Mouse (Mus musculus) hindbrain, embryonic 10.5 days (tissue): Measurements from ENCODE around the gene Dvl2. TPM values are rescaled to one million over a fixed set of nuclear protein-coding genes. Genes with fewer than 3 reads are reported as not detected.

Source experiments
- DNase-seq: peaks from one replicate; pipeline ENCODE4 v3.0.0-alpha.2; 2017; ENCODE audit warnings: low spot score
- H3K27ac ChIP-seq: fragments of 300-500 bp; sonication (generic); 2 replicates; pipeline ENCODE4 v1.5.1; 2016; ENCODE audit warnings: mild to moderate bottlenecking, moderate library complexity
- H3K27me3 ChIP-seq: fragments of 300-500 bp; sonication (generic); 2 replicates; pipeline ENCODE4 v1.6.1; 2016; ENCODE audit warnings: mild to moderate bottlenecking; ENCODE audit not compliant: poor library complexity, insufficient read depth, severe bottlenecking
- H3K36me3 ChIP-seq: fragments of 300-500 bp; sonication (generic); 2 replicates; pipeline ENCODE4 v1.6.1; 2016; ENCODE audit warnings: mild to moderate bottlenecking, moderate library complexity
- H3K4me1 ChIP-seq: fragments of 300-500 bp; sonication (generic); replicated peaks from 2 replicates; pipeline ENCODE4 v1.6.1; 2016; ENCODE audit warnings: mild to moderate bottlenecking
- H3K4me3 ChIP-seq: fragments of 300-500 bp; sonication (generic); 2 replicates; pipeline ENCODE4 v1.5.1; 2016; ENCODE audit warnings: mild to moderate bottlenecking, moderate library complexity
- H3K9me3 ChIP-seq: fragments of 300-500 bp; sonication (generic); 2 replicates; pipeline ENCODE4 v1.6.1; 2016; ENCODE audit warnings: mild to moderate bottlenecking, moderate library complexity
- WGBS: fragments of 180-500 bp; shearing (Covaris S2); methylation state at CpG from one replicate; pipeline ENCODE4 v1.1.7; 2016; 5-methylcytosine and 5-hydroxymethylcytosine counted together
- microRNA counts: library from miRNA; unstranded; fragments of <30 nt; microRNA quantifications from one replicate; lab custom pipeline; 2017
- polyA plus RNA-seq: library from polyadenylated mRNA; unstranded; fragments of >200 nt; fragmentation: Nextera tagmentation; extraction: Ambion mirVana; gene quantifications from 2 replicates; pipeline ENCODE4 v1.2.1, GENCODE M21; 2016

The Dvl2 gene
- polyA plus RNA-seq, 1 experiment from 2014 or later: 51.8 TPM

DNA sequence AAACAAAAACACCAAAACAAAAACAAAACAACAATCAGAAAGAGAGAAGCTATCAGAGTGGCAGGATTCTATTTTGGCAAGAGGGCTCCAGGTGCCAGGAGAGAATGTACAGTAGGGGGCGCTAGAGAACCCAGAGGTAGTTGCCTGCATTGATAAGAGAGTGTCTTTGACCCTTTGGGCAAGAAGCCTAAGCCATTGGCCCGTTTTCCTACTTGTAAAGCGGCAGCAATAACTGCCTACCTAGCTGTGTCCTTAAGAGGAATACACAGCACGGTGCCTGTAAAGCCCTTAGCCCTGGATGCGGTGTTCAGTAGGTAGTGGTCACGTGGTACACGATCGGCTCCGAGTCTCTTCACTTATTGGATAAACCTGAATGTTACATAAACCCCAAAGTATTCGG lies 49.4 kb downstream of the Dvl2 start:
- Histone ChIP-seq H3K4me3 (no peak overlapping the region), H3K27me3 (peaks cover 2% of the 10 kb centered on the region; the same call in 1 of the 2 replicates), H3K9me3 (no peaks in the 10 kb centered on the region), H3K27ac (no peak overlapping the region), H3K4me1 (peaks cover 11% of the 10 kb centered on the region), H3K36me3 (peaks cover 2% of the 10 kb centered on the region)
- 66% methylated on average over 10 of the region's 10 CpGs for WGBS
- DNase-seq: no peak

DNA sequence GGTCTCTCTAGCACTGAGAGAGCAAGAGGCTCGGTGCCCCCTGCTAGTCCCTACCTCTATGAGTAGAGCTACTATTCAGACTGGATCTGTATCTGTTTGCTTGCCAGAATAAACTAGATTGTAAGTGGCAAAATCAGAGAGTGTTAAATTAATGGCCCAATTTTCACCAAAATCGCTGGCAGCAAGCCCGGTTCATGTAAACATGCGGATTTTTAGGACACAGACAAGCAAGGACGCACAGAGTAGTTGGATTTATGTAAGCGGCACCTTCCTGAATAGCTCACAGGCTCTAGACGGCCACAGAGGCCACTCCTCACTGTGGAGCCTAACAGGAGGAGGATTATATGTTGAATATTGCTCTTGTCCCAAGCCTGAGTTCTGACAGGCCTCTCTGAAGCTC lies 52.8 kb downstream of the Dvl2 start:
- Histone ChIP-seq H3K27ac (no peak overlapping the region), H3K27me3 (peaks cover 7% of the 10 kb centered on the region), H3K36me3 (no peaks in the 10 kb centered on the region), H3K4me3 (no peak overlapping the region), H3K4me1 (peaks cover 22% of the 10 kb centered on the region), H3K9me3 (no peaks in the 10 kb centered on the region)
- 84% methylated on average over 7 of the region's 7 CpGs for WGBS
- no peak for DNase-seq

GRCm38 (mm10) chr11:70053898-70054570 lies 53.6 kb downstream of the Dvl2 start, which contains the start of gene Asgr1:
TSS of gene Asgr1 (plus strand) at chr11:70054085.
- no peak for DNase-seq
- Histone ChIP-seq H3K36me3 (no peaks in the 10 kb centered on the region), H3K4me1 (peaks cover 22% of the 10 kb centered on the region), H3K27ac (no peak within 1 kb of the TSS), H3K27me3 (peaks cover 7% of the 10 kb centered on the region), H3K9me3 (no peaks in the 10 kb centered on the region), H3K4me3 (no peak within 1 kb of the TSS)
- 84% methylated on average over 10 of the region's 10 CpGs for WGBS

DNA sequence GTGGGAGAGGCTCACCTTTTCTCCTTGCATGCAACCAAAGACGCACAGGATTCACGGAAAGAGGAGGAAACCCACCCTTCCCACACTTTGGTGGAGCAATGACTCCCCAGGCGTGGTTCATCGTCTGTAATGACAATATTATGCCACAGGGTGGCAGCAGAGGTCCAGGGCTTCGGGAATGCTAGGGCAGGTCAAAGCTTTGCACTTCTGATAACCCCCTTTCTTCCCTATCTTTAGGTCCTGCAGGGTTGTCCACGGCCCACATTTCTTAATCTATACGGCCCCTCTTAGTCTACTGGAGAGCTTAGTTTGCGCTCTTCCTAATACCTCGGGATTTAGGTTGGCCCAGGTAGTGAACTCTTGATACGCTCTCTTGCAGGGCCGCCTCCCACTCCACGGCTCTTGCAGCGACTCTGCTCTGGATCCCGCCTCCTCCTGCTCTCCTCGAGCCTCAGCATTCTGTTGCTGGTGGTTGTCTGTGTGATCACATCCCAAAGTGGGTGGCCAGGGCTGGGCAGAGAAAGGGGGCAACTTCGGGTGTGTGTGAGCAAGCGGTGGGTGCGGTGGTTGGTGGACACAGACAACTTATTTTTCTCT lies 55.3 kb downstream of the Dvl2 start:
- peaks cover 7% of the 10 kb centered on the region for H3K27me3 ChIP-seq
- no peaks in the 10 kb centered on the region for H3K36me3 ChIP-seq
- WGBS: 24% methylated on average over 18 of the region's 18 CpGs
- peak overlapping the region; percentile 50; the same call in 1 of the 2 replicates for H3K27ac ChIP-seq
- DNase-seq: peak; percentile 82
- peak overlapping the region; percentile 23; the same call in 1 of the 2 replicates for H3K4me3 ChIP-seq
- H3K9me3 ChIP-seq: no peaks in the 10 kb centered on the region
- H3K4me1 ChIP-seq: peaks cover 22% of the 10 kb centered on the region

DNA sequence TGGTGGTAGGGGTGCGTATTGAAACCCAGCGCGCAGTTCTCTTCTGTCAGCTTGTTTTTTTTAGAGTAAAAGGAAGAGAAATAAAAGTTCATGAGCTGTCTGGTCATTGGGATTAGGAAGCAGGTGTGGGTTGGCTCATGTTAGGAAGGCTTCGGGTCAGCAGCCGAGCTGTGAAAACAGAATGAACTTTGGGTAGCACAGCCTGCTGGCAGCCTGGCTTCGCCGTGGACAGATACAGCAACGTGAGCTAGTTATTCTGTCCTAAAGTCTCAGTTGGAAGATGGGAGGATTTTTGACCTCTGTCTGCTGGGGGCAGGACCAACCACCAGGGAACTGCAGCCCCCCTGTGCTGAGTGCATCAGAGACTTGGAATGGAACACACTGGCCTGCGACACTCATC lies 57.4 kb downstream of the Dvl2 start:
- Histone ChIP-seq H3K36me3 (no peaks in the 10 kb centered on the region), H3K9me3 (no peaks in the 10 kb centered on the region), H3K4me3 (no peak overlapping the region), H3K27me3 (peaks cover 7% of the 10 kb centered on the region), H3K4me1 (peaks cover 22% of the 10 kb centered on the region), H3K27ac (no peak overlapping the region)
- 82% methylated on average over 9 of the region's 9 CpGs for WGBS
- no peak for DNase-seq

DNA sequence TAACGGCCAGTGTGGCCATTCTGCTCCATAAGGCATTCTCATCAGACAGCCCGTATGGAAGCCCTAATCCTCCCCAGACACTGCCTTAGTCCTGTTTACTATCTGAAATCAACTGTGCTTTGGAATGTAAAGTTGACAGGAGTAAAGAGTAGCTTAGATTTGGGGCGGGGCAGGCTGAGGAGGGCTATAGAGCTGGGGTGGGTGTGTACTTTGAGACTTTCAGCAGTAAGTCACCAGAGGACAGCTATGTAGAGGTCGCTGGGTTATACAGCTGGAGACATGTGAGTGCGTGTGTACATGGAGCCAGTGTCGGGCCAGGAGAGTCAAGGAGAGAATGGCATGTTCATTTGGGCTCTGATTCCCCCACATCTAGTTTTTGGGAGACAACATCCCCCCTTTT lies 59.5 kb downstream of the Dvl2 start:
- Histone ChIP-seq H3K27me3 (peaks cover 4% of the 10 kb centered on the region), H3K27ac (no peak overlapping the region), H3K4me1 (peaks cover 22% of the 10 kb centered on the region), H3K4me3 (no peak overlapping the region), H3K36me3 (no peaks in the 10 kb centered on the region), H3K9me3 (peaks cover 4% of the 10 kb centered on the region; the same call in 1 of the 2 replicates)
- no peak for DNase-seq
- 73% methylated on average over 6 of the region's 6 CpGs for WGBS

MicroRNAs encoded within 50 kb of the gene (microRNA counts, 519-probe panel; counts per million panel counts)
- microRNA mmu-miR-324-3p (lab: Ali Mortazavi, UCI): 1,255 counts per million, percentile 77 among the panel's probes with 10 or more counts
- 1,255 counts per million, percentile 77 among the panel's probes with 10 or more counts for microRNA mmu-miR-324-5p (lab: Ali Mortazavi, UCI)

Other genes with a start within 250 kb of the Dvl2 start
- 31.1 and 37.9 TPM in 2 replicates for gene Polr2a, start 242.0 kb upstream of the Dvl2 start, polyA plus RNA-seq
- 0.50 TPM in 1 of 2 replicates, not detected in the other for gene Slc35g3, start 238.6 kb upstream of the Dvl2 start, polyA plus RNA-seq
- 0.80 and 1.2 TPM in 2 replicates for gene Zbtb4, start 234.7 kb upstream of the Dvl2 start, polyA plus RNA-seq
- gene Chrnb1, start 204.7 kb upstream of the Dvl2 start, polyA plus RNA-seq: 1.6 and 2.2 TPM in 2 replicates
- gene Fgf11, start 198.7 kb upstream of the Dvl2 start, polyA plus RNA-seq: 0.76 and 1.8 TPM in 2 replicates
- gene Tmem102, start 195.0 kb upstream of the Dvl2 start, polyA plus RNA-seq: 1.3 and 1.5 TPM in 2 replicates
- gene Gm39566, start 185.3 kb upstream of the Dvl2 start, polyA plus RNA-seq: not detected in 2 replicates
- not detected in 2 replicates for gene Spem2, start 182.1 kb upstream of the Dvl2 start, polyA plus RNA-seq
- 0.34 TPM in 1 of 2 replicates, not detected in the other for gene Spem1, start 178.4 kb upstream of the Dvl2 start, polyA plus RNA-seq
- gene Nlgn2, start 162.8 kb upstream of the Dvl2 start, polyA plus RNA-seq: 5.8 and 9.1 TPM in 2 replicates
- 312 and 362 TPM in 2 replicates for gene Tmem256, start 162.1 kb upstream of the Dvl2 start, polyA plus RNA-seq
- 85.3 and 88.7 TPM in 2 replicates for gene Plscr3, start 154.2 kb upstream of the Dvl2 start, polyA plus RNA-seq
- gene Tnk1, start 141.9 kb upstream of the Dvl2 start, polyA plus RNA-seq: 0.77 and 1.7 TPM in 2 replicates
- gene Tmem95, start 122.6 kb upstream of the Dvl2 start, polyA plus RNA-seq: not detected in 2 replicates
- gene Kctd11, start 119.2 kb upstream of the Dvl2 start, polyA plus RNA-seq: 5.2 and 6.8 TPM in 2 replicates
- 1.2 and 1.4 TPM in 2 replicates for gene Acap1, start 105.1 kb upstream of the Dvl2 start, polyA plus RNA-seq
- gene 2810408A11Rik, start 99.6 kb upstream of the Dvl2 start, polyA plus RNA-seq: 11.4 and 15.2 TPM in 2 replicates
- gene Neurl4, start 99.5 kb upstream of the Dvl2 start, polyA plus RNA-seq: 12.5 and 13.4 TPM in 2 replicates
- gene Gps2, start 86.7 kb upstream of the Dvl2 start, polyA plus RNA-seq: 96.8 and 105 TPM in 2 replicates
- 2,350 and 2,667 TPM in 2 replicates for gene Eif5a, start 78.6 kb upstream of the Dvl2 start, polyA plus RNA-seq
- gene Ybx2, start 64.8 kb upstream of the Dvl2 start, polyA plus RNA-seq: 2.8 and 2.9 TPM in 2 replicates
- 11.0 and 13.0 TPM in 2 replicates for gene Slc2a4, start 52.4 kb upstream of the Dvl2 start, polyA plus RNA-seq
- gene Cldn7, start 35.8 kb upstream of the Dvl2 start, polyA plus RNA-seq: 14.6 and 37.6 TPM in 2 replicates
- 22.6 and 25.7 TPM in 2 replicates for gene Ctdnep1, start 19.4 kb upstream of the Dvl2 start, polyA plus RNA-seq
- gene Elp5, start 18.1 kb upstream of the Dvl2 start, polyA plus RNA-seq: 156 and 167 TPM in 2 replicates
- gene Gabarap, start 9.5 kb upstream of the Dvl2 start, polyA plus RNA-seq: 421 and 580 TPM in 2 replicates
- gene Phf23, start 4.8 kb upstream of the Dvl2 start, polyA plus RNA-seq: 93.7 and 98.1 TPM in 2 replicates
- 44.9 and 51.7 TPM in 2 replicates for gene Acadvl, start 14.8 kb downstream of the Dvl2 start, polyA plus RNA-seq
- 16.4 and 19.9 TPM in 2 replicates for gene Dlg4, start 16.3 kb downstream of the Dvl2 start, polyA plus RNA-seq
- gene Asgr1, start 53.5 kb downstream of the Dvl2 start, polyA plus RNA-seq: 0.68 and 1.3 TPM in 2 replicates
- gene Asgr2, start 92.0 kb downstream of the Dvl2 start, polyA plus RNA-seq: 0.51 TPM in 1 of 2 replicates, not detected in the other
- gene Mgl2, start 129.7 kb downstream of the Dvl2 start, polyA plus RNA-seq: not detected in 2 replicates
- gene Clec10a, start 155.6 kb downstream of the Dvl2 start, polyA plus RNA-seq: 0.35 and 0.81 TPM in 2 replicates
- gene Slc16a11, start 212.2 kb downstream of the Dvl2 start, polyA plus RNA-seq: 0.93 and 1.5 TPM in 2 replicates
- 15.7 and 18.0 TPM in 2 replicates for gene Slc16a13, start 220.5 kb downstream of the Dvl2 start, polyA plus RNA-seq
- gene Bcl6b, start 229.2 kb downstream of the Dvl2 start, polyA plus RNA-seq: 5.5 and 5.6 TPM in 2 replicates
- gene 0610010K14Rik, start 237.3 kb downstream of the Dvl2 start, polyA plus RNA-seq: 240 and 261 TPM in 2 replicates
- 10.0 and 14.5 TPM in 2 replicates for gene Gm21988, start 239.2 kb downstream of the Dvl2 start, polyA plus RNA-seq
- 125 and 171 TPM in 2 replicates for gene Rnasek, start 239.2 kb downstream of the Dvl2 start, polyA plus RNA-seq